Mouse (Mus musculus): ENCODE data around the gene Iqcn.

Gene Iqcn

DNA sequence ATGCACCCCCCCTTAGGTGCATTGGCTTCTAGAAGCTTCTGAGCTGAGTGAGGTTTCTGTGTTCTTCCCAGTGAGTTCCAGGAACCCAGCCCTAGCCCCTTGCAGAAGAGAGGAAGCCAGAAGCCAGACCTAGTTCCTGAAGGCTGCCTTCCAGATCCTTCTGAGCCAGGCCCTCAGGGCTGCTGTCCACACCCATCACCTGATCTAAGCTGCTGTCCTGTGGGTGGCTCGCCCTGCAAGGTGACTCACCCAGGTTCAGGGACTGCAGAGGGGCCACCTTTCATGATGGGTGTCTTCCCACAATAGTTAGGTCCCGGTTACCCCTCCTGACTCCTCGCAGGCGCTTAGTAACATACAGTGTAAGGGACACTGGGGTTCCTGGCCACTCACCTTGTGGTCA is 23.9 kb upstream of the Iqcn start:
- DNase-seq (ENCODE audit: low read depth) = no peak

GRCm38 (mm10) chr8:70680039-70680438 is 23.2 kb upstream of the Iqcn start:
- no peak for DNase-seq (ENCODE audit: low read depth)

- DNase-seq (ENCODE audit: low read depth) = no peak
These were observed 21.8 kb upstream of the Iqcn start for GRCm38 (mm10) chr8:70681410-70681809.

- DNase-seq (ENCODE audit: low read depth) = no peak
These were observed 21.1 kb upstream of the Iqcn start for GRCm38 (mm10) chr8:70682193-70682592.

DNA sequence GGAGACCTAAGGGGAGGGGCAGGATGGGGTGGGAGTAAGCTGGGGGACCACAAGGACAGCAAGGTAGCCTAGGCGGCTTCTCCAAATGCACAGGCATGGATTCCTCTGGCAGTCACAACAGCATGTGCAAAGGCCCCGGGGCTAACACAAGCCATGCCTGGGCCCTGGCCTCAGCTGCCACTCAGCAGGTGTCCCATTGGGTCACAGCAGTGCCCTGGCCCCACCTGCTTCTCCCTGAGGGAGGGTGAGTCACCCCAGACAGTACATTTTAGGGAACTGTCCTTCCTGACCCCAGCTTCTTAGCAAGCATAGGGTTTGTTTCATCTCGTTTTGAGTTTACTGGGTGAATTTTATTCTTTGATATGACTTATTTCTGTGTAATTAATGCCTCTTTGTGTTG is 20.6 kb upstream of the Iqcn start:
- DNase-seq (ENCODE audit: low read depth) = no peak

- DNase-seq (ENCODE audit: low read depth) = no peak
These were observed 19.0 kb upstream of the Iqcn start for GRCm38 (mm10) chr8:70684291-70684690.

- no peak for DNase-seq (ENCODE audit: low read depth)
These were observed 15.7 kb upstream of the Iqcn start for GRCm38 (mm10) chr8:70687576-70687975.

- DNase-seq (ENCODE audit: low read depth) = no peak
These were observed 15.1 kb upstream of the Iqcn start for GRCm38 (mm10) chr8:70688136-70688535.

DNA sequence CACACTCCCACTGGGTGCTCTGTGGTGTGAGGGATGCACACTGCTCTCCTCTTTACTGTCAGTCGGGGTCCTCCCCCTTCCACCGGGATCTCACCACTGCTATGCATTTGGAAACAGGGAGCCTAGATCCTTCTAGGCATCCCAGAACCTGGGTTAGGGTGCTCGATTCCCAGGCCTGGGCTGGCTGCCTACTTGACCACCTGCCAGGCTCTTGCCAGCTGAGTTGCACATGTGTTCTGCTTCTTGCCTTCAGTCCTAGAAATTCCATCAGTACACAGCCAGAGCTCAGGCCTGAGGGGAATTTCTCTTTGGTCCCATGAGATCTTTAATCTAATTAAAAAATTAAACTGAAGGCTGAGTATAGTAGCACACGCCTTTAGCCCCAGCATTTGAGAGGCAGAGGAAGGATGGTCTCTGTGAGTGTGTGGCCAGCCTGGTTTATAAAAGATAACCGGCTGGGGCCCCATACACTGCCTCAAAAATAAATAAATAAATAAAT is 13.3 kb upstream of the Iqcn start:
- DNase-seq (ENCODE audit: low read depth) = no peak

DNA sequence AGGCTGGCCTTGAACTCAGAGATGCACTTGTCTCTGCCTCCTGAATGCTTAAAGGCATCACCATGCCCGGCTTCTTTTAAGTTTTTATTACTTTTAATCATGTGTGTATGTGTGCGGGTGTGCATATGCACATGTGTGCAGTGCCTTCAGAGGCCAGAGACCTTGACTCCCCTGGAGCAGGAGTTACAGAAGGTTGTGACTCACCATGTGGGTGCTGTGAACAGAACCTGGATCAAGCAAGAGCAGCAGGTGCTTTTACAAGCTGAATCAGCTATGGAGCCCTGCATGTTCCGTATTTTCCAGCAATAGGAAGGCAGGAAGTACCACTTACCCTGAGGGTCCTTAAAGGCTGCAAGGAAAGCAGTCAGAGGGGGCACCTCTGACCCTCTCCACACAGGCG is 12.0 kb upstream of the Iqcn start:
- no peak for DNase-seq (ENCODE audit: low read depth)

DNA sequence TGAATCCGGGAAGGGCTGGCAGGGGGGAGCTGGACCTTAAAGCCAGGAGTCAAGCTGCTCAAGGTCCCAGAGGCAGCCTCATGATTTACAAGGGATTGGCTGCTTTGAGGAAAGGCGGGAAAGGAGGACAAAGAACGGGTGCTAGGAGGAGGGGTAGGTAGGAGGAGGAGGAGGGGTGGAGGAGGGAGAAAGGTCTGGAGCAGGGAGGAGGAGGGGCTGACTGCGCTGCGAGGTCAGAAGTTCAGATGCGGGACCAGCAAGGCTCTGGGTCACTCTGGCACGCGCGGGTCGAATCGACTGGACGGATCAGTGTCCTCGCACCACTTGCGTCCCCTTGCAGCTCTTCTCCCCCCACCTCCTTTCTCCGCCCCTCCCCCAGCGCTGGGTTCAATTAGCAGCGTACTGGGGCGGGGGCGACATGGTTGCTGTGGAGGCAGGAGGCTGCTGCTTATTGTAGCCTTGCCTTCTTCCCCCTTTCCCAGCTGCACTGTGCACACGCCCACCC is 11.5 kb upstream of the Iqcn start:
- no peak for DNase-seq (ENCODE audit: low read depth)

- no peak for DNase-seq (ENCODE audit: low read depth)
These were observed 9.6 kb upstream of the Iqcn start for GRCm38 (mm10) chr8:70693636-70694035.

DNA sequence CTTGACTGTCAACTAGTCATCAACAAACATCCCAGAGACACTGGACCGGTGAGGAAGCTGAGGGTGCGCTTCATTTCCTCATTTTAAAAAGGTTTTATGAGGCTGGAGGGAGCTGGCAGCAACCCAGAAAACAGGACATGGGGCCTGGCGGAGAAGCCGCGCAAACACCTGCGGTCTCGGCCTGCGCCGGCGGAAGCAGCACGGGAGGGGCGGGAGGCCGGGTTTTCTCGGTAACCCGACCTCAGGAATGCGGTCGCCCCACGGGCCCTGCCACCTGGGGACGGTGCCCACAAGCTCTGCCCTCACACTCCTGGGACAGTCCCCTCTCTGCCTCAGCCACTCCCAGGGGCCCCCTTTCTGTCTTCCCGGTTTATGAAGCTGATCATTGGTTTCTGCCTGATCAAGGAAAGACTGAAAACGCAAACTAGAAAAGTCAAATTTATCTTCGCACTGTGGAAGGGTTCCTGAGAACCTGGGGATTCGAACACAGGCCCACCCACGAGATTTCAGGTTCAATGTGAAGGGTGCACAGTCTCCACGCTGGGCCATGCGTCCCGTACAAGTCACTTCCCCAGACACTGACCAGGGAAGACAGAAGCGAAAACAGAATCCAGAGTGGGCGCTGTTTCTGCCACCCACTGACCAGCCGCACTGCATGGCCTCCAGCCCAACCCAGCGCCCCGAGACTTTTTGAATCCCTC is 7.8 kb upstream of the Iqcn start:
- no peak for DNase-seq (ENCODE audit: low read depth)

DNA sequence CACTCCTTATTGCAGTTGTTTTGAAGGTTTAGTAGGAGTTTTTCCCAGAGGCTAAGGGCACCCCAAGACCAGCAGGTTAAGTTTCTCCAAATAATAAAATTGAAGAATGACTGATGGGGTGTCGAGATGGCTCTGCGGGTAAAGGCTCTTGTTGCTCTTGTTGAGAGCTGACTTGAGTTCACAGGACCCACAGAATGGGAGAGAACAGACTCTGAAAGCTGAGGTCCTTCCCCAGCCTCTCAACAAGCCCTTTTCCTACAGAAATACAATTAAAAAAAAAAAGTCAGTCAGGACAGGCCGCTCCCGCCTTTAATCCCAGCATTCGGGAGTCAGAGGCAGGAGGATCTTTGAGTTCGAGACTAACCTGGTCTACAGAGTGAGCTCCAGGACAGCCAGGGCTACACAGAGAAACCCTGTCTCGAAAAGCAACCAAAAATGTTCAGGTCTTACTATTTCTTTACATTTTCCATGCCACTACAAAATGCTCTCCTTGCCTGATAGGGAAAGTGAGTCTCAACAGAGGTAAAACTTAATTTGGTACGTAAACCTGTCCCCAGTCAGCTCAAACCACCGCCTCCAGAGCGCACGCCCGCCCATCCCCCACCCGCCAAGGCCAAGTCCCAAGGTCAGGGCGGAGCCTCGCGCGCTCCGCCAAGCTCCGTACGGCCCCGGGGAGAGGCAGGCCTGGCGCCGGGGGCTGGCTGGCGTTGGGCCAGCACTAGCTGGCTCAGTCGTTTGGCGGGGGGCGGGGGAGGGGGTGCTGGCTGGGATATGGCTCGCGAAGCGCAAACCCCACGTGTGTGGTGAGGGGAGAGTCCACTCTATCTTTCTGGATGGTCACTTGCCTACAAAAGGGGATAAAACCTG is 7.0 kb upstream of the Iqcn start:
- no peak for DNase-seq (ENCODE audit: low read depth)

- DNase-seq (ENCODE audit: low read depth) = no peak
These were observed 6.3 kb upstream of the Iqcn start for GRCm38 (mm10) chr8:70696946-70697345.

- DNase-seq (ENCODE audit: low read depth) = no peak
These were observed 5.6 kb upstream of the Iqcn start for GRCm38 (mm10) chr8:70697366-70698250.

DNA sequence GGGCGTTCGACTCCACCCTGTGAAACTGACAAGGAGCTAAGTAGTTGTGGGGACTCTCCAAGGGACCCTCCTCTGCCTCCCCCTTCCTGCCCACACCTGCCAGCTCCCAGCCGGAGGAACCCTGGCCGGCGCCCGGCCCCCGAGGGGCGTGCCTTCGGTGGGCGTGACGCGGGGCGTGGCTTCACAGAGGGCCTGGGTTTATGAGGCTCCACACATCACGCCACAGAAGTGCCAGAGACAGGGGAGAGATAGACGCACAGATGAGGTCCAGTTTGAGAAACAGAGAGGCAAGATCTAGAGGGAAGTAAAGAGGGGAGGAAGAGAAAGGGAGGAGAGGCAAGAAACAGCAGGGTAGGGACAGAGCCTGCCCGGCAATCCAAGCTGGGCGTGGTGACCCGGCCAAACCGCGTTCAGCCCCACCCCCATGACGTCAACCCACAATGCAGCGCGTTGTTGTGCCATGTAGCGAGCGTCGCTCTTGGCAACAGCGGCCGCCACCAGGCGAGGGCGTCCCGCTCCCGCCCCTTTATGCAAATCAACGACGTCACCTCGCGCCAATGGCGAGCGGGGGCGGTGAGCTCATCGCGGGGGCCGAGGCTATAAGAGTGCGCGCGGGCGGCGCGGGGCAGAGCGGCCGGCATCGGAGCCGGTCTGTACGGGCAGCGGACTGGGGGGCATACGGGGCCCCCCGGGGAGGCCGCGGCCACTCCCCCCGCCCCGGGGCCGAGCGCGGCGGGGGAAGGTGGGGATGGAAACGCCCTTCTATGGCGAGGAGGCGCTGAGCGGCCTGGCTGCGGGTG is 4.7 kb upstream of the Iqcn start, which contains the start of gene Jund:
Gene Jund, plus strand, starts transcription at position 640 of the 800 bp plus-strand sequence.
- DNase-seq (ENCODE audit: low read depth) = peak; percentile 95

DNA sequence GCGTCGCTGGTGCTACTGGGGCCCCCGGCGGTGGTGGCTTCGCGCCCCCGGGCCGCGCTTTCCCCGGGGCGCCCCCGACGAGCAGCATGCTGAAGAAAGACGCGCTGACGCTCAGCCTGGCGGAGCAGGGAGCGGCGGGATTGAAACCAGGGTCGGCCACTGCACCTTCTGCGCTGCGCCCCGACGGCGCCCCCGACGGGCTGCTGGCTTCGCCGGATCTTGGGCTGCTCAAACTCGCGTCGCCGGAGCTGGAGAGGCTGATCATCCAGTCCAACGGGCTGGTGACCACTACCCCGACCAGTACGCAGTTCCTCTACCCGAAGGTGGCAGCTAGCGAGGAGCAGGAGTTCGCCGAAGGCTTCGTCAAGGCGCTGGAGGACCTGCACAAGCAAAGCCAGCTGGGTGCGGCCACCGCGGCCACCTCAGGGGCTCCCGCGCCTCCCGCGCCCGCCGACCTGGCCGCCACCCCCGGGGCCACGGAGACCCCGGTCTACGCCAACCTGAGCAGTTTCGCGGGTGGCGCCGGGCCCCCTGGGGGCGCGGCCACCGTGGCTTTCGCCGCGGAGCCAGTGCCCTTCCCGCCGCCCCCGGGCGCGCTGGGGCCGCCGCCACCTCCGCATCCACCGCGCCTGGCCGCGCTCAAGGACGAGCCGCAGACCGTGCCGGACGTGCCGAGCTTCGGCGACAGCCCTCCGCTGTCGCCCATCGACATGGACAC is 4.0 kb upstream of the Iqcn start:
- no peak for DNase-seq (ENCODE audit: low read depth)

- no peak for DNase-seq (ENCODE audit: low read depth)
These were observed 3.3 kb upstream of the Iqcn start for GRCm38 (mm10) chr8:70699834-70700554.

DNA sequence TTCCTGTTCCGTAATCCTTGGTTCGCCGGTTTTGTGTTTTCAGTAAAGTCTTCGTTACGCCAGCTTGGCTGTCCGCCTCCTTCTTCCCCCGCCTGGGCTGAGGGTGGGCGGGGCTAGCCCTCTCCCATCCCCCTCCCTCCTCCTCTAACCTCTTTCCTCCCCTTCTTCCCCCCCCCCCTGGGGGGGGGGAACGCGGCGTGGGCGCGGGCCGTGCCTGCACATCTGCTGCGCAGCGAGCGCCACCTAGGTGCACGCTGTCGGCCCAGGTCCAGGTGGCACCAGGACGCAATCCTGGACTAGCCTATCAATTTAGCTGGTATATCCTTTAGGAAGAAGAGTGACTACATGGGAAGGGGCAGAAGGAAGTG is 2.7 kb upstream of the Iqcn start:
- peak; percentile 80 for DNase-seq (ENCODE audit: low read depth)
